Mouse (Mus musculus) thymus, adult 18-20 months (tissue): Measurements from ENCODE around the gene Mybph.

ENCODE experiments used
- DNase-seq, 2 experiments: peaks; one replicate each; pipeline ENCODE4 v3.0.0; 2022; ENCODE audit warnings: mixed read lengths in 2 of 2

Gene Mybph

DNA sequence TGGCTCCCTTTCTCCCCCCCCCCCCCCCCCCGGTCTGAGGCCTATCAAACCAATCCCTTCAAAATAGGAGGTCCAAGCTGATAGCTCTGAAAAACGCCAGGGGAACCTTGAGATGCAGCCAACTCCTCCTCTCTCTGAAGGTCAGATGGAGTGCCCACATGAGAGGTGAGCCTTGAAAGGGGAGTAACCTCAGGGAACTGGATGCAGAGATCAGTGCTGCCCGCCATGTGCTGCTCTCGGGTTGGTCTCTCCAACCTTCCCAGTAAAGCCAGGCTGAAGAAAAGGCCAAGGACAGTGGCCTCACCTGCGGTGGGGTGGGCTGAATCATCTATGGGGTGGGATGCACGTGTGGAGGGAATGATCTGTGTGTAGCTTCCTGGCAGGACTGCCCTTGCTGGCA is 19.1 kb downstream of the Mybph start:
- no peak for DNase-seq

DNA sequence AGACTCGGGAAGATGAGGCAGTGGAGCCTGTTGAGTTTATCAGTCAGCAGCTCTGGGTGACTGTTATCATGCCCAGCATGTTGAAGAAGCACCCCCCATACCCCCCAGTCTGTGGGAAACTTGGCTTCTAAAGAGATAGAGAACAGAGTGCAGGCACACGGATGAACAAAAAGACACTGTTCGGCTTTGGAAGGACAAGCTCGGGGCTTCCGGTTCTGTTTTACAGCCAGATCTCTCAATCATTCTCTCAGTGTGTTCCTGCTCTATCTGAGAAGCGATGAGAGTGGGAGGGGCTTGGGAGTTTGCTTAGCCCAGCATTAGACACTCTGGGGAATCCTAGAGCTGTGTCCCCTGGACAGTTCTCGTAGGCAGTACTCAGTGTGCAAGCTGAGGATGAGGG is 20.2 kb downstream of the Mybph start:
- no peak for DNase-seq

- no peak for DNase-seq
Measured at GRCm38 (mm10) chr1:134215059-134215458, 21.8 kb downstream of the Mybph start.

DNA sequence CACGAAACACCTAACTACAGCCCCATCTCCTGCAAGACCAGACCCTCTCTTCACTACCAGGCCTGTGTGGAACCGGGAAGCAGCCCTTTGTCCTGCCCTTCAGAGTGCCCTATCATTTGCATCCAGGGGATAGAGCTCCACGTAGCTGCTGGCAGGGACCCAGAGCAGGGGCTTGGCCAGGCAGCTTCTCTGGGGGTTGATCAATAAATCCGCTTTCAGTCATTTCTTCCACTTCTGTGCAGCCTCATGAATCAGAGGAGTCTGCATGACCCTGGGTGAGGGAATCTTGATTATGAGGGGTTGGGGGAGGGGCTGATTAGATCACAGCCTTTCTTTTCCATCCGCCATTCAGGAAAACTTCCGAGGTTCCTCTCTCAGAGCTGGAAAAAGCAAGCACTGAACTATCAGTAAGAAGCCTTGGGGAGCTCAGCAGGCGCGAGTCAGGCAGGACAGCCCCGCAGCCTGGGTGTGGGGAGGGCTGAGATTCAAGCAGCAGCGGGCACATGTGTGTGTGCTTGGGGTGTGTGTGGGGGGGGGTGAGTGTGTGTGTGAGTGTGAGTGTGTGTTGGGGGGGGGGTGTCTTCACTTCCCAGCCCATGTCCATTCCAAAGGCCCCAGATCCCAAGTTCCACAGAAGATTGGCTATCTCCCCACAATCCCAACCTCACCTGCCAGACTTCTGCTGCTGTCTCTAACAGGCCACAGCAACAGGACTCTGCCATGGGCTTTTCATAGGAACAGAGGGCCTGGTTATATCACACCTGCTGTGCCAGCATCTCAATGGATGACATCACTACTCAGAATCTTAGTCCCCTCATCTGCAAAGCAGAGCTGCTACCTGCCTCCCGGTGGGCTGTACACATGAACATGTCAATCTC is 22.7 kb downstream of the Mybph start:
- no peak for DNase-seq

- DNase-seq, result no peak
Measured at GRCm38 (mm10) chr1:134216629-134216971, 23.4 kb downstream of the Mybph start.

DNA sequence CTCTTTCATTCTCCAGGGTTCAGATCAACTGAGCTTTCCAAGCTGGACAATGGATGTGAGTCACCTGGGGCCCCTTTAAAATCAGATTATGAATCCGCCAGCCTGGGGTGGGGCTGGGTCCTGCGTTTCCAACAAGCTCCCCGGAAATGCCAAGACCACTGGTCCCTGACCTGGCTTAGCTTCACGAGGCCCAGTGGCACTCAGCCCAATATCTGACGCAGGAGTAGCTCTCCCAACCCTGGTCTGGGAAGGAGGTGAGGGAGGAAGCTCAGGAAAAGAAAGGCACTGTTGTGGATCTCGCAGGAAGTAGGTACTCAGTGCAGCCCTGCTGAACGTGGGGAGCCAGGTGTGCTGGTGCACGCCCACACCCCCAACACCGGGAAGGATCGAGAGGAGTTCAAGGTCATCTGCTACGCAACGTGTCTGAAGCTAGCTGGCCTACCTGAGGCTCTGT is 23.8 kb downstream of the Mybph start:
- DNase-seq, result no peak

GRCm38 (mm10) chr1:134217942-134218341 is 24.7 kb downstream of the Mybph start:
- no peak for DNase-seq

- no peak for DNase-seq
Measured at GRCm38 (mm10) chr1:134219608-134220007, 26.4 kb downstream of the Mybph start.

GRCm38 (mm10) chr1:134221172-134221571 is 27.9 kb downstream of the Mybph start:
- DNase-seq, result no peak

GRCm38 (mm10) chr1:134222122-134223055 is 29.1 kb downstream of the Mybph start:
- DNase-seq, result no peak

GRCm38 (mm10) chr1:134224649-134225227 is 31.5 kb downstream of the Mybph start:
- no peak for DNase-seq

- no peak for DNase-seq
Measured at GRCm38 (mm10) chr1:134225375-134225774, 32.1 kb downstream of the Mybph start.

GRCm38 (mm10) chr1:134226739-134227138 is 33.5 kb downstream of the Mybph start:
- DNase-seq, result no peak

DNA sequence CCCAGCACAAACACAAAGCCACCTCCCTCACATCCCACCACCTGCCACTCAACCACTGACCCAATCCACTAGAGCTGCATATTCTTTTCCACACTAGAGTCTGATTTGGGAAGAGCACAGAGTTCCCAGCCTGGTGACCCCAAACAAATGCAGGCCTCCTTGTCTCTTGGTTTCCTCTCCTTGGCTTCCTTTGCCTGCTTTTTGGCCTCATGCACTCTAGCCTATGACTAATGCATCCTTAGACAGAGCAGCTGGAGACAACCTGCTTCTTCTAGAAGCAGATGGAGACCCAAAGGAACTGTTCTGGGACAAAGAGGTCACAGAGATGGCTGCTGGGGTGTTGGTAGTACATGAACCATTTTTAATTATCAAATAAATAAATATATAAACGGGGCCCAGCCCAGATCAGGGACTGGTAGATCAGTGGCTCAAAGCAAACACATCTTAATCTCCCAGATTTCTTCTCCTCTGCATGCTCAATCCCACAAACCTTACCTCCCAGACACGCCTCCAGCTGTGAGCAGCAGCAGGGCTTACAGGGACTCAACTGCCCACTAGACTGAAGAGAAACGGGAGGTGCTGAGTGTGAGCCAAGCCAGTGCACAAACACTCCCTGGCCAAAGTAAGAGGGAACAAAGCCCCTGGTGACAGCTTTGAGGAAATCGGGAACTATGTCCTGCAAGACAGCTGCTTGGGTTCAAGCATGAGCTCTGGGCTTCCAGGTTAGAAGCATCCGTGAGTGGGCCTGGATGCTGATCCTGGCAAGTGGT is 36.7 kb downstream of the Mybph start:
- no peak for DNase-seq

- no peak for DNase-seq
Measured at GRCm38 (mm10) chr1:134230638-134231228, 37.5 kb downstream of the Mybph start.

GRCm38 (mm10) chr1:134231270-134231669 is 38.0 kb downstream of the Mybph start:
- DNase-seq, result no peak

DNA sequence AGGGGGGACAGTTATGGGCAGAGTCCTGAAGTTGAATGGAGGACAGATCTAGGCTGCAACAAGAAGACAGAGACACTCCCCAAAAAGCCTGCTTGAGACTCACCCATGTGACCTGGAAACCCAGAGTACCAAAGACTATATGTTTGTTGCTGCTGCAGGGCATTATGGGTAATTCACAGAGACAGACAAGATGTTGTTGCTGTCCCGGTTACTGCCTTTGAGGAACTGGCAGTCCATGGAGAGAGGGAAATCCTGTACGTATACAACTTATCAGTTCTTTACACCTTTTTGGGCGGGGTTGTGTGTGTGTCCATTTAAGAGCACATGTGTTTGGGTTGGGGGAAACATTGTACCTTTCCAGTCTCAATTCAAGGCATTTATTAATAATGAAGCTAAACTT is 38.4 kb downstream of the Mybph start:
- no peak for DNase-seq

GRCm38 (mm10) chr1:134232326-134232725 is 39.1 kb downstream of the Mybph start:
- no peak for DNase-seq

- no peak for DNase-seq
Measured at GRCm38 (mm10) chr1:134232778-134233531, 39.7 kb downstream of the Mybph start.

DNA sequence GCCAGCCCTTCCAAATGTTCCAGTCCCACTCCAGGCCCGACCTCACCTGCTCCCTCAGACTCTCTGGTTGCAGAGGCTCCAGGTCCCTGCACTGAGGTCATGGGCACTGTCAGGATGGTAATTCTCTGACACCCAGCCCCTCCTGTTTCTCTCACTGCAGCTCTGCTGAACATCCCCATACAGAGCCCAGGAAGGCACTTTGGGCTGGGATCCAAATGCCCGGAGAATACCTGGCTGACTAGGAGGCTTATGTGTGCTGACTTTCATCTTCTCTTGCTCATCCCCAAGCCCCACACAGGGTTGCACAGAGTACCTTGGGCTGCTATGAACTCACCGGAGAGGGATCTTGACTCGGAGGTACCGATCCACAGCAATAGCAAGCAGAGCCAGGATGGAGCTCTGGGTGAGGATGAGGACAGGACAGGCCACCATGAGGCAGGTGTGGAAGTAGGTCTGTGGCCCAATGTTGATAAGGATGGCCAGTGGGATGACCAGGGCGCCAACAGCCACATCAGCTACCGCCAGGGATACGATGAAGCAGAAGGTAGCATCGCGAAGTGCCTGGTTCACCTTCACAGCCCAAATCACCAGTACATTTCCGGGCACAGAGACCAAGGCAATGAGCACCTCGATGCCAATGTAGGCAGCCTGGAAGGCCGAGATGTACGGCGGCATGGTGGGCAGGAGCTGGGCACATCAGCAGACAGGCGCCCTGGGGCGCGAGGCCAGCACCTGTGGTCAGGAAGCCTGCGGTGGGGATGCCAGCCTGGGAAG is 40.6 kb downstream of the Mybph start:
- no peak for DNase-seq
